Mouse (Mus musculus) myocyte (in vitro differentiated cells): ENCODE results near the gene Ccp110.

ENCODE experiments used
- E2F4 ChIP-seq: IDR thresholded peaks from one replicate; pipeline ENCODE4 v1.6.1; 2011; ENCODE audit warnings: mild to moderate bottlenecking, control low read depth, moderate library complexity; ENCODE audit not compliant: insufficient read depth
- MAX ChIP-seq: IDR thresholded peaks from one replicate; pipeline ENCODE4 v1.6.1; 2011; ENCODE audit warnings: low read depth, mild to moderate bottlenecking, control low read depth
- MYOD1 ChIP-seq, 3 experiments: IDR thresholded peaks; one replicate each; pipeline ENCODE4 v1.6.1; 2011; ENCODE audit warnings: control low read depth in 2 of 3, low read depth in 2 of 3, mild to moderate bottlenecking in 2 of 3, moderate library complexity in 1 of 3; ENCODE audit not compliant: insufficient read length in 2 of 3, control insufficient read depth in 1 of 3
- MYOG ChIP-seq, 3 experiments: IDR thresholded peaks; one replicate each; pipeline ENCODE4 v1.6.1; 2011; ENCODE audit warnings: control low read depth in 2 of 3, low read depth in 2 of 3, mild to moderate bottlenecking in 2 of 3; ENCODE audit not compliant: insufficient read length in 2 of 3, control insufficient read depth in 1 of 3, insufficient read depth in 1 of 3
- POLR2A ChIP-seq: IDR thresholded peaks from one replicate; pipeline ENCODE4 v1.6.1; 2011; ENCODE audit warnings: low read depth, mild to moderate bottlenecking, control low read depth, moderate library complexity; ENCODE audit not compliant: insufficient read length
- POLR2AphosphoS2 ChIP-seq: IDR thresholded peaks from one replicate; pipeline ENCODE4 v1.6.1; 2011; ENCODE audit warnings: low read depth, control low read depth; ENCODE audit not compliant: insufficient read length
- REST ChIP-seq: IDR thresholded peaks from one replicate; pipeline ENCODE4 v1.6.1; 2011; ENCODE audit warnings: mild to moderate bottlenecking, control low read depth, moderate library complexity; ENCODE audit not compliant: insufficient read depth, insufficient read length
- SRF ChIP-seq: IDR thresholded peaks from one replicate; pipeline ENCODE4 v1.6.1; 2011; ENCODE audit warnings: low read depth; ENCODE audit not compliant: control insufficient read depth, insufficient read length
- TCF12 ChIP-seq: IDR thresholded peaks from one replicate; pipeline ENCODE4 v1.6.1; 2011; ENCODE audit warnings: mild to moderate bottlenecking, control low read depth; ENCODE audit not compliant: poor library complexity, insufficient read depth, severe bottlenecking
- USF1 ChIP-seq: IDR thresholded peaks from one replicate; pipeline ENCODE4 v1.6.1; 2011; ENCODE audit warnings: low read depth, mild to moderate bottlenecking, control low read depth, moderate library complexity

- no peak for TF ChIP-seq USF1
- no peak for TF ChIP-seq POLR2A
- TF ChIP-seq POLR2AphosphoS2, result no peak
- TF ChIP-seq E2F4, result no peak
- TF ChIP-seq MYOG (IDR thresholded peaks at IDR 0.05; ENCODE audit: control insufficient read depth in 1 of 3, insufficient read depth in 1 of 3, insufficient read length in 2 of 3, low read depth in 2 of 3), result no peak
- TF ChIP-seq TCF12, result no peak
- no peak for TF ChIP-seq SRF
- TF ChIP-seq REST, result no peak
- TF ChIP-seq MAX, result no peak
- no peak for TF ChIP-seq MYOD1 (IDR thresholded peaks at IDR 0.05; ENCODE audit: control insufficient read depth in 1 of 3, insufficient read length in 2 of 3, low read depth in 2 of 3)
These were observed 47.0 kb downstream of the Ccp110 start for GRCm38 (mm10) chr7:118759372-118759771.
